Mouse (Mus musculus) naive thymus-derived CD4-positive, alpha-beta T cell, adult 5 months (primary cell): Measurements from ENCODE around the gene Chd2. TPM values are rescaled to one million over a fixed set of nuclear protein-coding genes. Genes with fewer than 3 reads are reported as not detected.

ENCODE experiments used
- polyA plus RNA-seq: library from polyadenylated mRNA; unstranded; fragments of 100-300 nt; shearing (Covaris generic); gene quantifications from one replicate; pipeline ENCODE4 v1.2.1, GENCODE M21; 2017

Gene Chd2
- 709 TPM for polyA plus RNA-seq

DNA sequence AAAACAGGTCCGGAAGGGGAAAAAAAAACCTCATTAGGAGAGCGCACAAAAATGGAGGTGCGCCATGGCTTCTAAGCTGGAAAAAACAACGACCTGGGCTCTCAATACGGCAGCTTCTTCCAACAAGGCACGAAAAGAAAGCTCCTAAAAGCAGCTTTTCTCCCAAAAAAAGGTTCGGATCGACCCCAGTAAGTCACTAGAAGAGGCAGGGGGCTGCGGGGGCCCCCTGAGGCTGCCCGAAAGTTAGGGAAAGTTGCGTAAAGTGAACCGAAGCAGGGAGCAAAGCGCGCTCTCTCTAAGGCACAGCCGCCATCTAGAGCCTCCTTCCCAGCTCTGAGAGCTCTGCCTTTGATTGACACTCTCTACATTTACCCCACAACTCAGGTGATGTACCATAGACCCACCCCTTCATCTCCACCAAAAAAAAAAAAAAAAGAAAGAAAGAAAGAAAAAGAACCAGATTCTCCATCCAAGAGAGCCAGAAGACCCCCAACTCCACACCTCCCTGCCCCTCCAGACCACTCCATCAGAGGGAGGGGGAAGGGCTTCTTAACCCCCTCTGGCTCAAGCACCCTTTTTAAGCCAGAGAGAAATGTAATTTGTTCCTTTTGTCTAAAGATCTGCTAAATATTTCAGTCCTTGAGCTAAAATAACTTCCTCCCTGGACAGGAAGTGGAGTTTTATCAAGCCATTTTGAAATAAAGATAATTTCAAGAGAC is at the start of gene Chd2:
Gene Chd2 (minus strand): TSS at position 419 of the 719 bp plus-strand sequence.

Other genes with a start within 250 kb of the Chd2 start
- gene Rgma, start 166.3 kb downstream of the Chd2 start, polyA plus RNA-seq: not detected
- 4.8 TPM for gene Fam174b, start 198.5 kb upstream of the Chd2 start, polyA plus RNA-seq